Mouse (Mus musculus): Measurements from ENCODE around the gene Ak2. TPM values are rescaled to one million over a fixed set of nuclear protein-coding genes. Genes with fewer than 3 reads are reported as not detected.
A peak's percentile ranks its signal among the peaks of the same experiment; 100 is the strongest.

Ak2 gene
- total and polyA plus RNA-seq, 2 experiments = 156 to 232 TPM

- 38% methylated on average over 6 of the region's 6 CpGs for WGBS
- H3K36me3 ChIP-seq (ENCODE audit: control insufficient read depth, insufficient read depth, low read length) = no peaks in the 10 kb centered on the region
- no peaks in the 10 kb centered on the region for H3K27me3 ChIP-seq (ENCODE audit: control insufficient read depth, insufficient read depth, low read length)
- DNase-seq (ENCODE audit: extremely low read depth, low read depth, low spot score) = peak; percentile 35
- no peak overlapping the region for H3K9ac ChIP-seq (ENCODE audit: low read depth, low read length)
- H3K4me3 ChIP-seq (ENCODE audit: insufficient read depth, low read depth, low read length) = no peak overlapping the region
- no peak overlapping the region for H3K27ac ChIP-seq (replicated peaks; ENCODE audit: insufficient read depth, low read depth, low read length)
- no peaks in the 10 kb centered on the region for H3K4me1 ChIP-seq (ENCODE audit: control insufficient read depth, insufficient read depth, low read length)
- H3K79me2 ChIP-seq (ENCODE audit: control insufficient read depth, insufficient read depth, low read length) = no peaks in the 10 kb centered on the region
- TF ChIP-seq POLR2A (IDR thresholded peaks at IDR 0.05; ENCODE audit: extremely low read depth, insufficient read depth, low read length) = no peak
- TF ChIP-seq CTCF (IDR thresholded peaks at IDR 0.05; ENCODE audit: low read depth, low read length) = no peak
Measured at GRCm38 (mm10) chr4:129024775-129025174, 33.0 kb downstream of the Ak2 start.

DNA sequence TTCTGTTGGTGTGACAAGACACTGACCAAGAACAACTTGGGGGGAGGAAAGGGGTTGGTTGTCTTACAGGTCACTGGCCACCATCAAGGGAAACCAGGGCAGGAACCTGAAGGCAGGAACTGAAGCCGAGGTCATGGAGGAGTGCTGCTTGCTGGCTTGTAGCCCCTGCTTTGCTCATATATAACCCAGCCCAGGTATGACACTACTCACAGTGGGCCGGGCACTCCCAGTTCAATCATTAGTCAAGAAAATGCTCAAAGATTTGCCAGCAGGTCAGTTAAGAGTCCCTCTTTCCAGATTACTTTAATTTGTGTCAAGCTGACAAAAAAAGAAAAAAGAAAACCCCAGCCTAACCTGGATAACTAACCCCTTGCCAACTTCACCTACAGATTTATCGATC is 33.9 kb downstream of the Ak2 start:
- H3K4me3 ChIP-seq (ENCODE audit: insufficient read depth, low read depth, low read length) = no peak overlapping the region
- 93% methylated on average over 3 of the region's 3 CpGs for WGBS
- TF ChIP-seq CTCF (IDR thresholded peaks at IDR 0.05; ENCODE audit: low read depth, low read length) = no peak
- no peak for TF ChIP-seq POLR2A (IDR thresholded peaks at IDR 0.05; ENCODE audit: extremely low read depth, insufficient read depth, low read length)

GRCm38 (mm10) chr4:129030746-129031145 is 39.0 kb downstream of the Ak2 start:
- Histone ChIP-seq H3K36me3 (ENCODE audit: control insufficient read depth, insufficient read depth, low read length) (no peaks in the 10 kb centered on the region), H3K9ac (ENCODE audit: low read depth, low read length) (no peak overlapping the region), H3K27me3 (ENCODE audit: control insufficient read depth, insufficient read depth, low read length) (no peaks in the 10 kb centered on the region), H3K4me3 (ENCODE audit: insufficient read depth, low read depth, low read length) (no peak overlapping the region), H3K4me1 (ENCODE audit: control insufficient read depth, insufficient read depth, low read length) (peaks cover 4% of the 10 kb centered on the region; the same call in 1 of the 2 replicates), H3K79me2 (ENCODE audit: control insufficient read depth, insufficient read depth, low read length) (no peaks in the 10 kb centered on the region), H3K27ac (replicated peaks; ENCODE audit: insufficient read depth, low read depth, low read length) (no peak overlapping the region)
- no peak for DNase-seq (ENCODE audit: extremely low read depth, low read depth, low spot score)
- TF ChIP-seq POLR2A (IDR thresholded peaks at IDR 0.05; ENCODE audit: extremely low read depth, insufficient read depth, low read length) = no peak
- TF ChIP-seq CTCF (IDR thresholded peaks at IDR 0.05; ENCODE audit: low read depth, low read length) = no peak
- WGBS = 91% methylated on average over 4 of the region's 4 CpGs

More for the DNA sequence above, 33.9 kb downstream of the Ak2 start:
- Histone ChIP-seq H3K27me3 (ENCODE audit: control insufficient read depth, insufficient read depth, low read length) (no peaks in the 10 kb centered on the region), H3K27ac (replicated peaks; ENCODE audit: insufficient read depth, low read depth, low read length) (no peak overlapping the region), H3K36me3 (ENCODE audit: control insufficient read depth, insufficient read depth, low read length) (no peaks in the 10 kb centered on the region), H3K4me1 (ENCODE audit: control insufficient read depth, insufficient read depth, low read length) (no peaks in the 10 kb centered on the region), H3K9ac (ENCODE audit: low read depth, low read length) (no peak overlapping the region), H3K79me2 (ENCODE audit: control insufficient read depth, insufficient read depth, low read length) (no peaks in the 10 kb centered on the region)
- no peak for DNase-seq (ENCODE audit: extremely low read depth, low read depth, low spot score)

DNA sequence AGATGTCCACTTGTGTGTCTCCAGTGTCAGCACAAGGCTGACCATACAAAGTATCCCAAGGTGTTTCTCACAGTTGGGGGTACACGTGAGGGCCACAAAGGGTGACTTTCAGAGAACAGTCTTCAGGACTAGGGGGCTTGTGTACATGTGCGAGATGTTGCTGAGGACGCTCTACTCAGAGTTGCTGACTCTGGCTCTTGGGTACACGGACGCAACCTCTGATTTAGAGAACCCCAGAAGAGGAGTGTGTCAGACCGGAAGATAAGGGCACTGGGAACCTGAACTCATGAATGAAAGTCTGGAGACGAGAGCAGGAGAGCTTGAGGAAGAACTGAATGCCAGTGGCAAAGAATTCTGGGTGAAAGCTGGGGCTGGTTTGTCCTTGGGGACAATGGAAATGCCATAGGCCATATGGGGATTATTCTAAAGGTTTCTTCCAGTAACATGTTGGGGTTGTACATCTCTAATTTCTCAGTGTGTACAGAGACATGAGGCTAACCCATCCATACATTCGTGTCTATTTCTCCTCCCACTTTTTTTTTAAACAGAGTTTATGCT is 39.7 kb downstream of the Ak2 start:
- no peaks in the 10 kb centered on the region for H3K36me3 ChIP-seq (ENCODE audit: control insufficient read depth, insufficient read depth, low read length)
- no peaks in the 10 kb centered on the region for H3K79me2 ChIP-seq (ENCODE audit: control insufficient read depth, insufficient read depth, low read length)
- no peak overlapping the region for H3K4me3 ChIP-seq (ENCODE audit: insufficient read depth, low read depth, low read length)
- no peak overlapping the region for H3K27ac ChIP-seq (replicated peaks; ENCODE audit: insufficient read depth, low read depth, low read length)
- peaks cover 4% of the 10 kb centered on the region; the same call in 1 of the 2 replicates for H3K4me1 ChIP-seq (ENCODE audit: control insufficient read depth, insufficient read depth, low read length)
- no peaks in the 10 kb centered on the region for H3K27me3 ChIP-seq (ENCODE audit: control insufficient read depth, insufficient read depth, low read length)
- 89% methylated on average over 8 of the region's 8 CpGs for WGBS
- DNase-seq (ENCODE audit: extremely low read depth, low read depth, low spot score) = no peak
- TF ChIP-seq CTCF (IDR thresholded peaks at IDR 0.05; ENCODE audit: low read depth, low read length) (no peak), POLR2A (IDR thresholded peaks at IDR 0.05; ENCODE audit: extremely low read depth, insufficient read depth, low read length) (no peak)
- H3K9ac ChIP-seq (ENCODE audit: low read depth, low read length) = no peak overlapping the region

GRCm38 (mm10) chr4:129032133-129032962 is 40.6 kb downstream of the Ak2 start:
- Histone ChIP-seq H3K4me1 (ENCODE audit: control insufficient read depth, insufficient read depth, low read length) (peaks cover 4% of the 10 kb centered on the region; the same call in 1 of the 2 replicates), H3K79me2 (ENCODE audit: control insufficient read depth, insufficient read depth, low read length) (no peaks in the 10 kb centered on the region), H3K9ac (ENCODE audit: low read depth, low read length) (no peak overlapping the region), H3K4me3 (ENCODE audit: insufficient read depth, low read depth, low read length) (no peak overlapping the region), H3K27ac (replicated peaks; ENCODE audit: insufficient read depth, low read depth, low read length) (peak overlapping the region; percentile 69), H3K27me3 (ENCODE audit: control insufficient read depth, insufficient read depth, low read length) (no peaks in the 10 kb centered on the region), H3K36me3 (ENCODE audit: control insufficient read depth, insufficient read depth, low read length) (no peaks in the 10 kb centered on the region)
- 79% methylated on average over 11 of the region's 11 CpGs for WGBS
- no peak for DNase-seq (ENCODE audit: extremely low read depth, low read depth, low spot score)
- TF ChIP-seq CTCF (IDR thresholded peaks at IDR 0.05; ENCODE audit: low read depth, low read length) (no peak), POLR2A (IDR thresholded peaks at IDR 0.05; ENCODE audit: extremely low read depth, insufficient read depth, low read length) (no peak)

Data from liver, adult 2 months (tissue).